Mouse (Mus musculus) kidney, adult 2 months (tissue): Measurements from ENCODE around the gene Midn.

ENCODE experiments used
- CTCF ChIP-seq: fragments of 200-500 bp; conservative IDR thresholded peaks from 2 replicates; pipeline ENCODE4 v1.5.1; 2011; ENCODE audit warnings: low read depth, mild to moderate bottlenecking, control low read depth, low read length, moderate library complexity, mixed read lengths; ENCODE audit not compliant: insufficient read depth, insufficient read length
- POLR2A ChIP-seq: fragments of 200-500 bp; IDR thresholded peaks from one replicate; pipeline ENCODE4 v1.6.1; 2011; ENCODE audit warnings: low read depth, low read length, control low read depth

DNA sequence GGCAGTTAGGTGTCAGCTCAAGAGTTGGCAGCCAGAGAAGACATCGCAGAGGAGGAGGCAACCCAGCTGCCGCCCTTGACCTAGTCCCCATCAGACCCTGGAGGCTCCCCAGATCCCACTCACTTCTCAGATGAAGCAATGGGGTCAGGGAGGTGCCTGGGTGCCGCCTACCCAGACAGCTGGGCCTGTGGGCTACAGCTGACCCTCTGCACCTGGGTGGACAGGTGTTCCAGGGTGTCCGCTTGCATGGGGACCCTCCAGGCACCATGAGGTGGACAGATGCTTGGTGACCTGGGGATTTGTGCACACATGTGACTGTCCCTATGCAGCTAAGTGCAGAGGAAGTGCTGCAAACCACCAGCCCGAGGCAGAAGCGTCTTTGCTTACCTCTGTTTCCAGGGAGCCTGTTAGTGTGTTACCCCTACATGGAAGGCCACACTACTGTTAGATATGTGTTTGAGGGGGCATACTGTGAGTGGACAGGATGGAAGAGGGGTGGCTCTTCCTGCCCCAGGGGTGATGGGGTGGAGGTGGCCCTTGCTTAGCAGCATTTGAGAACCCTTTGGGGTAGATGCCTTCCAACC lies 14.7 kb downstream of the Midn start:
- TF ChIP-seq POLR2A (no peak), CTCF (no peak)
